Mouse (Mus musculus): ENCODE measurements around the gene Gm21317. TPM values are rescaled to one million over a fixed set of nuclear protein-coding genes. Genes with fewer than 3 reads are reported as not detected.

Gm21317 gene
- polyA plus RNA-seq (2014; fragmentation: Illumina TruSeq; extraction: RNeasy Lipid Tissue Mini Kit (QIAGEN cat#74804); ENCODE audit: low read depth, low replicate concordance): not detected

GRCm38 (mm10) chrY:82224927-82225326, at the start of gene Gm21317:
Gene Gm21317 (plus strand): TSS chrY:82225227.

Measured in testis, adult 10 weeks (tissue).